ENCODE assay signal across 35 mouse cellular contexts in the genomic region with DNA sequence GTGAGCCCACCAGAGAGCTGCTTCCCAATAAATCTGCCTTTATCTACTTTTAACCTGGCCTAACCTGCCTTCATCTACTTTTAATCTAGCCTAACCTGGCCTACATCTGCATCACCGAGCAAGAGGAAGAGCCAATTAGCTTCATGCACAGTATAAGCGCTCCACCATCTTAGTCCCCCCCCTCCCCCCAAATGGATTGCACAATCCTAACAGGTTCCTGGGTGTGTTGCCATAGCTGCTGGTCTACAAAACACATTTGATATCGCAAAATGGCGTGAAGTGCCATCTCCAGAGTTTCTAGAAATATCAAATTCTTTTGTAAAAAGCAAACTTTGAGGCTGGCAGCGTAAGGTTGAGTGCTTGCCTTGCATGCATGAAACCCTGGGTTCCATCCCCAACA. TPM values are rescaled to one million over a fixed set of nuclear protein-coding genes. Genes with fewer than 3 reads are reported as not detected.
"Had no signal": no experiment of that assay in that cellular context is flagged by ENCODE, and none has a peak within 500 bp of the region (broad histone marks: within the 10 kb centered on the region; RNA-seq: fewer than 3 reads in every experiment).

No protein-coding gene starts in this region.

- H3K4me1 ChIP-seq: liver, embryonic 12.5 days; liver, embryonic 13.5 days; liver, embryonic 15.5 days had no signal

- ATAC-seq: liver, embryonic 12.5 days; lung, postnatal 0 days; midbrain, embryonic 13.5 days; midbrain, embryonic 15.5 days; midbrain, embryonic 16.5 days had no signal

- H3K9me3 ChIP-seq: limb, embryonic 10.5 days; limb, embryonic 12.5 days; limb, embryonic 13.5 days; limb, embryonic 15.5 days; liver, embryonic 12.5 days; liver, embryonic 13.5 days; liver, embryonic 15.5 days; lung, embryonic 15.5 days; megakaryocyte, embryonic 14.5 days; midbrain, embryonic 10.5 days; midbrain, embryonic 12.5 days; midbrain, embryonic 13.5 days; midbrain, embryonic 15.5 days; neural tube, embryonic 12.5 days had no signal

- H3K9ac ChIP-seq: limb, embryonic 12.5 days; limb, embryonic 13.5 days; limb, embryonic 15.5 days; liver, embryonic 12.5 days; liver, embryonic 13.5 days; liver, embryonic 14.5 days; liver, embryonic 15.5 days; liver, postnatal 0 days; lung, embryonic 14.5 days; lung, embryonic 15.5 days; midbrain, embryonic 12.5 days; midbrain, embryonic 13.5 days; midbrain, embryonic 15.5 days; neural tube, embryonic 12.5 days had no signal

- H3K4me2 ChIP-seq: limb, embryonic 12.5 days; limb, embryonic 13.5 days; limb, embryonic 15.5 days; liver, embryonic 11.5 days; liver, embryonic 12.5 days; liver, embryonic 13.5 days; liver, embryonic 15.5 days; lung, embryonic 14.5 days; lung, embryonic 15.5 days; midbrain, embryonic 12.5 days; midbrain, embryonic 13.5 days; midbrain, embryonic 15.5 days; neural tube, embryonic 12.5 days had no signal

- H3K4me3 ChIP-seq: left cerebral cortex, adult 2 months; limb, embryonic 10.5 days; limb, embryonic 12.5 days; limb, embryonic 13.5 days; limb, embryonic 15.5 days; liver, embryonic 12.5 days; liver, embryonic 13.5 days; liver, embryonic 15.5 days; lung, embryonic 15.5 days; megakaryocyte, embryonic 14.5 days; midbrain, embryonic 10.5 days; midbrain, embryonic 12.5 days; midbrain, embryonic 13.5 days; midbrain, embryonic 15.5 days; neural tube, embryonic 12.5 days had no signal

- H3K27me3 ChIP-seq: limb, embryonic 13.5 days; limb, embryonic 15.5 days; liver, embryonic 13.5 days; liver, embryonic 15.5 days; lung, embryonic 15.5 days; midbrain, embryonic 12.5 days; midbrain, embryonic 13.5 days; midbrain, embryonic 15.5 days; neural tube, embryonic 12.5 days had no signal

- H3K36me3 ChIP-seq: limb, embryonic 10.5 days; limb, embryonic 12.5 days; limb, embryonic 13.5 days; limb, embryonic 15.5 days; liver, embryonic 12.5 days; liver, embryonic 13.5 days; liver, embryonic 15.5 days; lung, embryonic 15.5 days; midbrain, embryonic 10.5 days; midbrain, embryonic 12.5 days; midbrain, embryonic 13.5 days; midbrain, embryonic 15.5 days; neural tube, embryonic 12.5 days had no signal

- H3K27ac ChIP-seq: left cerebral cortex, adult 2 months; limb, embryonic 10.5 days; limb, embryonic 12.5 days; limb, embryonic 13.5 days; limb, embryonic 15.5 days; liver, embryonic 12.5 days; liver, embryonic 13.5 days; liver, embryonic 14.5 days; liver, embryonic 15.5 days; lung, embryonic 15.5 days; macrophage; midbrain, embryonic 10.5 days; midbrain, embryonic 12.5 days; midbrain, embryonic 13.5 days; midbrain, embryonic 15.5 days; neural tube, embryonic 12.5 days had no signal

- DNase-seq: left cerebral cortex, postnatal 4 days; liver; liver, embryonic 13.5 days; liver, postnatal 0 days; lung, adult 18-20 months; lung, adult 2 months; lung, embryonic 14.5 days; lung, postnatal 10 days; lung, postnatal 36 days; lung, postnatal 4 days; midbrain, embryonic 14.5 days had no signal

RNA-seq across cellular contexts. Expression of gene Mchr1, which starts 24.0 kb away (rescaled TPM):
- total RNA-seq: liver, adult 2 months; megakaryocyte progenitor cell, adult 5-6 weeks; megakaryocyte, adult 5-6 weeks; megakaryocyte-erythroid progenitor cell, adult 5-6 weeks; monocyte, adult 5-6 weeks had no signal
- polyA plus RNA-seq: liver, adult 2 months; liver, embryonic 12.5 days; macrophage had no signal
